8 mouse cellular contexts compared by ENCODE assay signal in the genomic region with DNA sequence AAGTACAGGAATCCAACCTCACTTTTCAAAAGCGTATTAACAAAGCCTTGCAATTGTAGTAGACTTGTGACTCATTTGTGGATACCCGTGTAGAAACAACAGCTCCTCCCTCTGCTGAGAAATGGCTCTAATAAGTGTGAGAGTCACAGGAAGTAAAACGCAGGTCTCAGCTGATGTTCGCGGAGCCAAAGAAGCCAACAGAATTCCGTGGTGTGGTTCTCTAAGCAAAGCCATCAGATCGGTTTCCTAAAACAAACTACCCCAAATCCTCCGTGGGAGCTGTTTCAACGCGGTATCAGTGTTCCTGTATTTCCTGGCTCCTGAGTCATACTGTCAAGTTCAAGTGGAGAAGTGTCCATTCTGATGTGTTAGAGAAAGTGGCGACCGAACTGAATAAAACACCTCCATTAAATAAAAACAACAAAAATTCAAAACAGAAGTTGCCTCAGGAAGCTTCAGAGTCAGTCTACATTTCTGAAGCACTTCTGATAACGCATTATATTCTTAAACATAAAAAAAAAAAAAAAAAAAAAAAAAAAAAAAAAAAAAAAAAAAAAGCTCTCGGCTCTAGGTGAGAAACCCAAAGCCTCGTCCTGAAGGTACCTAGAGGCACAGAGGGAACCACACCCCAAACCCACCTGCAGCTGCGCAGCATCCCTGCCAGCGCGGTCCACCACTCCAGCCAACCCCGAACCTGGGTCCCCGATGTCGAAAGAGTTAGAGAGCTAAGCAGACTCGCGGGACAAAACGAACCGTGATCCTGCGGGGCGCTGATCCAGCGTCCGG. TPM values are rescaled to one million over a fixed set of nuclear protein-coding genes. Genes with fewer than 3 reads are reported as not detected.
DNase-seq lines count a peak whose midpoint lies in the region; ATAC-seq and TF ChIP-seq lines count a peak whose summit lies in the region.

No protein-coding gene starts in this region.

- TF ChIP-seq POLR2A in kidney, adult 2 months (IDR thresholded peaks at IDR 0.05; ENCODE audit: low read depth, low read length), result no peak

- H3K9ac ChIP-seq in embryonic facial prominence, embryonic 11.5 days (replicated peaks; ENCODE audit: low read length), result peak overlapping the region; percentile 61
- H3K9ac ChIP-seq in hindbrain, embryonic 13.5 days, result peak overlapping the region; percentile 76
- H3K9ac ChIP-seq in stomach, postnatal 0 days (ENCODE audit: low read length), result peak overlapping the region; percentile 67

- peak overlapping the region; percentile 76 for H3K4me2 ChIP-seq in embryonic facial prominence, embryonic 11.5 days (ENCODE audit: low read depth, low read length)
- peak overlapping the region; percentile 96 for H3K4me2 ChIP-seq in hindbrain, embryonic 13.5 days
- H3K4me2 ChIP-seq in stomach, postnatal 0 days (replicated peaks; ENCODE audit: low read depth), result peak overlapping the region; percentile 87

- 15% methylated on average over 29 of the region's 29 CpGs for WGBS in kidney, adult 2 months
- WGBS in embryonic facial prominence, embryonic 11.5 days, result 4% methylated on average over 29 of the region's 29 CpGs
- whole genome bisulfite sequencing in hindbrain, embryonic 13.5 days, result 8% methylated on average over 29 of the region's 29 CpGs
- 4% methylated on average over 29 of the region's 29 CpGs for WGBS in stomach, postnatal 0 days

- H3K4me3 ChIP-seq in kidney, adult 2 months (ENCODE audit: insufficient read depth, low read depth, low read length), result peak overlapping the region; percentile 60
- peak overlapping the region; percentile 64 for H3K4me3 ChIP-seq in embryonic facial prominence, embryonic 11.5 days (ENCODE audit: low read depth, low read length)
- H3K4me3 ChIP-seq in hindbrain, embryonic 13.5 days, result peak overlapping the region; percentile 76
- H3K4me3 ChIP-seq in stomach, postnatal 0 days (ENCODE audit: low read depth, low read length), result peak overlapping the region; percentile 73

- DNase-seq in kidney, adult 2 months, result peak; percentile 11
- DNase-seq in kidney, adult 9 months, result no peak
- peak; percentile 8 for DNase-seq in ES-CJ7 (ENCODE audit: low read depth, low spot score)
- DNase-seq in embryonic facial prominence, embryonic 11.5 days (ENCODE audit: low spot score), result peak; percentile 35
- DNase-seq in lung, postnatal 36 days, result peak; percentile 51
- DNase-seq in stomach, postnatal 0 days (ENCODE audit: low spot score), result peak; percentile 25
- no peak for DNase-seq in layer of hippocampus, adult 9-10 months (ENCODE audit: low spot score)

- no peaks in the 10 kb centered on the region for H3K9me3 ChIP-seq in embryonic facial prominence, embryonic 11.5 days (replicated peaks; ENCODE audit: control insufficient read depth, low read length)
- no peaks in the 10 kb centered on the region for H3K9me3 ChIP-seq in hindbrain, embryonic 13.5 days
- no peaks in the 10 kb centered on the region for H3K9me3 ChIP-seq in stomach, postnatal 0 days (ENCODE audit: control insufficient read depth, low read length)

- no peaks in the 10 kb centered on the region for H3K36me3 ChIP-seq in kidney, adult 2 months (ENCODE audit: control insufficient read depth, insufficient read depth, low read length)
- no peaks in the 10 kb centered on the region for H3K36me3 ChIP-seq in embryonic facial prominence, embryonic 11.5 days (replicated peaks; ENCODE audit: control insufficient read depth, insufficient read depth, low read depth, low read length)
- H3K36me3 ChIP-seq in hindbrain, embryonic 13.5 days, result no peaks in the 10 kb centered on the region
- H3K36me3 ChIP-seq in stomach, postnatal 0 days (ENCODE audit: control insufficient read depth, insufficient read depth, low read length), result no peaks in the 10 kb centered on the region

- TF ChIP-seq CTCF in kidney, adult 2 months (conservative IDR thresholded peaks at IDR 0.05; ENCODE audit: insufficient read depth, insufficient read length, low read depth, low read length), result no peak
- TF ChIP-seq CTCF in stomach, postnatal 0 days (IDR thresholded peaks at IDR 0.05; ENCODE audit: low read depth), result peak; percentile 20; the same call in 1 of the 2 replicates

- H3K27me3 ChIP-seq in kidney, adult 2 months (replicated peaks; ENCODE audit: control insufficient read depth, insufficient read depth, low read length), result no peaks in the 10 kb centered on the region
- peaks cover 2% of the 10 kb centered on the region; the same call in 1 of the 2 replicates for H3K27me3 ChIP-seq in embryonic facial prominence, embryonic 11.5 days (ENCODE audit: control insufficient read depth, insufficient read depth, low read length)
- H3K27me3 ChIP-seq in hindbrain, embryonic 13.5 days, result peaks cover 21% of the 10 kb centered on the region
- no peaks in the 10 kb centered on the region for H3K27me3 ChIP-seq in stomach, postnatal 0 days (ENCODE audit: control insufficient read depth, insufficient read depth, low read length)

- H3K4me1 ChIP-seq in kidney, adult 2 months (ENCODE audit: control insufficient read depth, insufficient read depth, low read length), result no peaks in the 10 kb centered on the region
- H3K4me1 ChIP-seq in embryonic facial prominence, embryonic 11.5 days (ENCODE audit: control insufficient read depth, insufficient read depth, low read length), result no peaks in the 10 kb centered on the region
- H3K4me1 ChIP-seq in hindbrain, embryonic 13.5 days (replicated peaks), result peaks cover 8% of the 10 kb centered on the region; the same call in 1 of the 2 replicates
- H3K4me1 ChIP-seq in stomach, postnatal 0 days (replicated peaks; ENCODE audit: control insufficient read depth, insufficient read depth), result no peaks in the 10 kb centered on the region

- H3K27ac ChIP-seq in kidney, adult 2 months (ENCODE audit: insufficient read depth, low read depth, low read length), result no peak overlapping the region
- H3K27ac ChIP-seq in embryonic facial prominence, embryonic 11.5 days (replicated peaks; ENCODE audit: low read depth, low read length), result no peak overlapping the region
- no peak overlapping the region for H3K27ac ChIP-seq in hindbrain, embryonic 13.5 days
- no peak overlapping the region for H3K27ac ChIP-seq in stomach, postnatal 0 days (replicated peaks)

- TF ChIP-seq EP300 in stomach, postnatal 0 days (optimal IDR thresholded peaks at IDR 0.05), result no peak

- ATAC-seq in embryonic facial prominence, embryonic 11.5 days (replicated peaks; ENCODE audit: insufficient number of reproducible peaks, low FRiP score, low TSS enrichment, low read depth), result peak; percentile 81; the same call in 1 of the 2 replicates
- peak; percentile 53 for ATAC-seq in hindbrain, embryonic 13.5 days (ENCODE audit: low FRiP score)
- ATAC-seq in stomach, postnatal 0 days (ENCODE audit: low FRiP score, low TSS enrichment), result peak; percentile 45; the same call in 1 of the 2 replicates

RNA-seq across cellular contexts. Expression of a gene that starts 0.5 kb away (rescaled TPM):
- 1.4 and 1.5 TPM in 2 replicates for polyA plus RNA-seq in kidney, adult 2 months (2012; rRNA removed)
- polyA plus RNA-seq in embryonic facial prominence, embryonic 11.5 days (2014; fragmentation: Nextera tagmentation; extraction: Ambion mirVana), result 1.9 and 2.3 TPM in 2 replicates
- polyA plus RNA-seq in hindbrain, embryonic 13.5 days (2015; fragmentation: Nextera tagmentation; extraction: Ambion mirVana), result 1.2 and 1.3 TPM in 2 replicates
- 3.7 and 5.0 TPM in 2 replicates for polyA plus RNA-seq in stomach, postnatal 0 days (2015; fragmentation: Nextera tagmentation; extraction: Ambion mirVana)

RNA-seq across cellular contexts. Expression of a gene that starts 41.6 kb away (rescaled TPM):
- 26.0 and 32.2 TPM in 2 replicates for polyA plus RNA-seq in kidney, adult 2 months (2012; rRNA removed)
- 41.5 and 43.1 TPM in 2 replicates for polyA plus RNA-seq in embryonic facial prominence, embryonic 11.5 days (2014; fragmentation: Nextera tagmentation; extraction: Ambion mirVana)
- 26.0 and 27.1 TPM in 2 replicates for polyA plus RNA-seq in hindbrain, embryonic 13.5 days (2015; fragmentation: Nextera tagmentation; extraction: Ambion mirVana)
- polyA plus RNA-seq in stomach, postnatal 0 days (2015; fragmentation: Nextera tagmentation; extraction: Ambion mirVana), result 26.8 and 29.3 TPM in 2 replicates

Comparison
In these comparisons a context has a peak if more than half of its experiments do, and no peak if none do; other contexts are left out.
1. DNase-seq: peak in kidney, adult 2 months (single experiment), ES-CJ7 (single experiment), embryonic facial prominence, embryonic 11.5 days (single experiment), lung, postnatal 36 days (single experiment) and stomach, postnatal 0 days (single experiment); none in kidney, adult 9 months (single experiment) and layer of hippocampus, adult 9-10 months (single experiment).
2. Peak in every context shown above with its lines, with median percentiles within 50 percentile points of each other: H3K4me3 ChIP-seq, ATAC-seq, H3K4me2 ChIP-seq and H3K9ac ChIP-seq.